Mouse (Mus musculus) kidney, adult 2 months (tissue): ENCODE data around the gene Pter.

ENCODE experiments used
- CTCF ChIP-seq: fragments of 200-500 bp; conservative IDR thresholded peaks from 2 replicates; pipeline ENCODE4 v1.5.1; 2011; ENCODE audit warnings: low read depth, mild to moderate bottlenecking, control low read depth, low read length, moderate library complexity, mixed read lengths; ENCODE audit not compliant: insufficient read depth, insufficient read length
- POLR2A ChIP-seq: fragments of 200-500 bp; IDR thresholded peaks from one replicate; pipeline ENCODE4 v1.6.1; 2011; ENCODE audit warnings: low read depth, low read length, control low read depth

DNA sequence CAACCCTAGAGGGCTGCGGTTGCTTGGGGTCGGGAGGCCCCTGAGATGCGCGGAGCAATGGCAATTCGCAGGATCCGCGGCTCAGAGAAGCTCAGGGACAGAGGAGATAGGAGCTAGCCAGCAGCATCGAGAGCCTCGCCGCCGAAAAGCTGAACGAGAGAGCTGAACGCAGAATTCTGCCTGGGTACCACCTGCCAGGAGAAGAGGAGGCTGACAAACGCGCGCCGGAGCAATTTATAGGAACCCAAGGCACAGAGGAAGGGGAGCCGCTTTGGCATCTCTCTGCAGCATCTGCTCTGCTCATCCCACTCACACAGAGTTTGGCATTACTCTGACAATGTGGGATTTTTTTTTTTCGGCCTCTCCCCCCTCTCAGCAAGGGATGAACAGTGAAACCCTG lies 87.6 kb downstream of the Pter start, which contains the start of gene C1ql3:
- TF ChIP-seq POLR2A (no peak), CTCF (no peak)
